Mouse (Mus musculus) limb, embryonic 12.5 days (tissue): ENCODE data around the gene Slc10a1. TPM values are rescaled to one million over a fixed set of nuclear protein-coding genes. Genes with fewer than 3 reads are reported as not detected.

Experiments
- ATAC-seq: fragments of 200-750 bp; cut with Nextera tagmentation; 2 replicates; pipeline ENCODE4 v1.8.0; 2017; ENCODE audit warnings: low read depth, moderate TSS enrichment; ENCODE audit not compliant: insufficient number of reproducible peaks, insufficient read depth, low FRiP score, low TSS enrichment
- H3K27ac ChIP-seq: fragments of 300-500 bp; sonication (generic); 2 replicates; pipeline ENCODE4 v1.5.1; 2016; ENCODE audit warnings: mild to moderate bottlenecking, moderate library complexity
- H3K27me3 ChIP-seq: fragments of 300-500 bp; sonication (generic); 2 replicates; pipeline ENCODE4 v1.6.1; 2016; ENCODE audit warnings: mild to moderate bottlenecking, moderate library complexity
- H3K36me3 ChIP-seq: fragments of 300-500 bp; sonication (generic); 2 replicates; pipeline ENCODE4 v1.6.1; 2016; ENCODE audit warnings: mild to moderate bottlenecking, moderate library complexity
- H3K4me1 ChIP-seq: fragments of 300-500 bp; sonication (generic); replicated peaks from 2 replicates; pipeline ENCODE4 v1.6.1; 2016
- H3K4me2 ChIP-seq: fragments of 300-500 bp; sonication (generic); 2 replicates; pipeline ENCODE4 v1.6.1; 2016; ENCODE audit warnings: mild to moderate bottlenecking, moderate library complexity
- H3K4me3 ChIP-seq: fragments of 300-500 bp; sonication (generic); replicated peaks from 2 replicates; pipeline ENCODE4 v1.5.1; 2016; ENCODE audit warnings: mild to moderate bottlenecking
- H3K9ac ChIP-seq: fragments of 300-500 bp; sonication (generic); replicated peaks from 2 replicates; pipeline ENCODE4 v1.6.1; 2016; ENCODE audit warnings: mild to moderate bottlenecking, moderate library complexity
- H3K9me3 ChIP-seq: fragments of 300-500 bp; sonication (generic); 2 replicates; pipeline ENCODE4 v1.6.1; 2016; ENCODE audit warnings: mild to moderate bottlenecking, moderate library complexity
- WGBS: fragments of 180-500 bp; shearing (Covaris S2); methylation state at CpG from one replicate; pipeline ENCODE4 v1.1.7; 2016; 5-methylcytosine and 5-hydroxymethylcytosine counted together
- polyA plus RNA-seq: library from polyadenylated mRNA; unstranded; fragments of >200 nt; fragmentation: Nextera tagmentation; extraction: Ambion mirVana; gene quantifications from 2 replicates; pipeline ENCODE4 v1.2.1, GENCODE M21; 2016

Slc10a1 gene
- 1.0 and 1.5 TPM in 2 replicates for polyA plus RNA-seq

GRCm38 (mm10) chr12:80968605-80969004, at the start of gene Slc10a1:
Slc10a1 (minus strand) TSS chr12:80968705.
- H3K4me2 ChIP-seq, result no peak within 1 kb of the TSS
- no peaks in the 10 kb centered on the region for H3K9me3 ChIP-seq
- no peak within 1 kb of the TSS for H3K4me3 ChIP-seq
- no peak for ATAC-seq
- WGBS, result 88% methylated on average over 5 of the region's 5 CpGs
- no peaks in the 10 kb centered on the region for H3K27me3 ChIP-seq
- H3K4me1 ChIP-seq, result no peaks in the 10 kb centered on the region
- H3K36me3 ChIP-seq, result no peaks in the 10 kb centered on the region
- no peak within 1 kb of the TSS for H3K9ac ChIP-seq
- H3K27ac ChIP-seq, result no peak within 1 kb of the TSS

- ATAC-seq, result no peak
- no peak overlapping the region for H3K27ac ChIP-seq
- no peak overlapping the region for H3K4me2 ChIP-seq
- WGBS, result 90% methylated on average over 12 of the region's 12 CpGs
- H3K27me3 ChIP-seq, result no peaks in the 10 kb centered on the region
- no peaks in the 10 kb centered on the region for H3K4me1 ChIP-seq
- no peaks in the 10 kb centered on the region for H3K9me3 ChIP-seq
- H3K9ac ChIP-seq, result no peak overlapping the region
- H3K36me3 ChIP-seq, result no peaks in the 10 kb centered on the region
- no peak overlapping the region for H3K4me3 ChIP-seq
Measured at GRCm38 (mm10) chr12:81017624-81018023, 49.1 kb upstream of the Slc10a1 start.

GRCm38 (mm10) chr12:81013496-81013895, 45.0 kb upstream of the Slc10a1 start:
- Histone ChIP-seq H3K4me2 (no peak overlapping the region), H3K9ac (no peak overlapping the region), H3K27ac (no peak overlapping the region), H3K36me3 (no peaks in the 10 kb centered on the region), H3K9me3 (no peaks in the 10 kb centered on the region), H3K27me3 (no peaks in the 10 kb centered on the region), H3K4me3 (no peak overlapping the region), H3K4me1 (peaks cover 19% of the 10 kb centered on the region)
- no peak for ATAC-seq
- 78% methylated on average over 11 of the region's 11 CpGs for WGBS

- H3K4me2 ChIP-seq, result no peak overlapping the region
- WGBS, result 86% methylated on average over 2 of the region's 2 CpGs
- no peak overlapping the region for H3K4me3 ChIP-seq
- ATAC-seq, result no peak
- H3K36me3 ChIP-seq, result no peaks in the 10 kb centered on the region
- H3K27me3 ChIP-seq, result no peaks in the 10 kb centered on the region
- H3K4me1 ChIP-seq, result peaks cover 20% of the 10 kb centered on the region
- H3K9ac ChIP-seq, result no peak overlapping the region
- no peaks in the 10 kb centered on the region for H3K9me3 ChIP-seq
- H3K27ac ChIP-seq, result no peak overlapping the region
Measured at GRCm38 (mm10) chr12:81011994-81012393, 43.5 kb upstream of the Slc10a1 start.

GRCm38 (mm10) chr12:81009813-81010212, 41.3 kb upstream of the Slc10a1 start:
- Histone ChIP-seq H3K27ac (no peak overlapping the region), H3K9me3 (no peaks in the 10 kb centered on the region), H3K4me1 (peaks cover 20% of the 10 kb centered on the region), H3K4me2 (peak overlapping the region; percentile 35), H3K9ac (no peak overlapping the region), H3K27me3 (no peaks in the 10 kb centered on the region), H3K4me3 (no peak overlapping the region), H3K36me3 (no peaks in the 10 kb centered on the region)
- WGBS, result 8% methylated on average over 3 of the region's 3 CpGs
- peak; percentile 81; the same call in 1 of the 2 replicates for ATAC-seq

- Histone ChIP-seq H3K27ac (no peak overlapping the region), H3K4me2 (peak overlapping the region; percentile 25), H3K9ac (no peak overlapping the region), H3K4me3 (no peak overlapping the region), H3K36me3 (no peaks in the 10 kb centered on the region), H3K4me1 (peaks cover 20% of the 10 kb centered on the region), H3K27me3 (peaks cover 12% of the 10 kb centered on the region; the same call in 1 of the 2 replicates), H3K9me3 (no peaks in the 10 kb centered on the region)
- ATAC-seq, result no peak
- WGBS, result 4% methylated on average over 13 of the region's 13 CpGs
Measured at GRCm38 (mm10) chr12:81002841-81003635, 34.5 kb upstream of the Slc10a1 start.

- Histone ChIP-seq H3K27me3 (peaks cover 16% of the 10 kb centered on the region; the same call in 1 of the 2 replicates), H3K4me2 (no peak overlapping the region), H3K9ac (no peak overlapping the region), H3K27ac (no peak overlapping the region), H3K36me3 (no peaks in the 10 kb centered on the region), H3K4me1 (peaks cover 24% of the 10 kb centered on the region), H3K9me3 (0 out of 2 replicates have a peak, but pooled peaks cover 1% of the 10 kb centered on the region), H3K4me3 (no peak overlapping the region)
- no peak for ATAC-seq
- 83% methylated on average over 4 of the region's 4 CpGs for WGBS
Measured at GRCm38 (mm10) chr12:81000924-81001323, 32.4 kb upstream of the Slc10a1 start.

- Histone ChIP-seq H3K9ac (peak overlapping the region; percentile 34; the same call in 1 of the 2 replicates), H3K4me2 (peak overlapping the region; percentile 48), H3K4me3 (peak overlapping the region; percentile 24), H3K9me3 (peaks cover 7% of the 10 kb centered on the region; the same call in 1 of the 2 replicates), H3K27me3 (peaks cover 16% of the 10 kb centered on the region; the same call in 1 of the 2 replicates), H3K4me1 (peaks cover 24% of the 10 kb centered on the region), H3K36me3 (no peaks in the 10 kb centered on the region), H3K27ac (peak overlapping the region; percentile 8; the same call in 1 of the 2 replicates)
- 4% methylated on average over 33 of the region's 33 CpGs for WGBS
- peak; percentile 58; the same call in 1 of the 2 replicates for ATAC-seq
Measured at GRCm38 (mm10) chr12:80998528-80999221, 30.2 kb upstream of the Slc10a1 start.

GRCm38 (mm10) chr12:80997652-80998051, 29.1 kb upstream of the Slc10a1 start:
- no peak overlapping the region for H3K27ac ChIP-seq
- no peak overlapping the region for H3K4me3 ChIP-seq
- H3K4me2 ChIP-seq, result no peak overlapping the region
- no peak for ATAC-seq
- no peak overlapping the region for H3K9ac ChIP-seq
- H3K9me3 ChIP-seq, result peaks cover 7% of the 10 kb centered on the region; the same call in 1 of the 2 replicates
- 44% methylated on average over 4 of the region's 4 CpGs for WGBS
- no peaks in the 10 kb centered on the region for H3K36me3 ChIP-seq
- H3K4me1 ChIP-seq, result peaks cover 14% of the 10 kb centered on the region
- peaks cover 16% of the 10 kb centered on the region; the same call in 1 of the 2 replicates for H3K27me3 ChIP-seq

GRCm38 (mm10) chr12:80995326-80995725, 26.8 kb upstream of the Slc10a1 start:
- H3K4me3 ChIP-seq, result no peak overlapping the region
- peaks cover 16% of the 10 kb centered on the region; the same call in 1 of the 2 replicates for H3K27me3 ChIP-seq
- H3K4me1 ChIP-seq, result peaks cover 12% of the 10 kb centered on the region; the same call in 1 of the 2 replicates
- no peak overlapping the region for H3K4me2 ChIP-seq
- 92% methylated on average over 4 of the region's 4 CpGs for WGBS
- peaks cover 7% of the 10 kb centered on the region; the same call in 1 of the 2 replicates for H3K9me3 ChIP-seq
- H3K36me3 ChIP-seq, result no peaks in the 10 kb centered on the region
- H3K9ac ChIP-seq, result no peak overlapping the region
- no peak for ATAC-seq
- H3K27ac ChIP-seq, result no peak overlapping the region

- Histone ChIP-seq H3K9ac (no peak overlapping the region), H3K4me3 (no peak overlapping the region), H3K27me3 (peaks cover 8% of the 10 kb centered on the region; the same call in 1 of the 2 replicates), H3K9me3 (peaks cover 7% of the 10 kb centered on the region; the same call in 1 of the 2 replicates), H3K36me3 (no peaks in the 10 kb centered on the region), H3K4me2 (no peak overlapping the region), H3K4me1 (peaks cover 8% of the 10 kb centered on the region; the same call in 1 of the 2 replicates), H3K27ac (no peak overlapping the region)
- no peak for ATAC-seq
- 48% methylated on average over 1 of the region's 1 CpGs for WGBS
Measured at GRCm38 (mm10) chr12:80993773-80994172, 25.3 kb upstream of the Slc10a1 start.
